Mouse (Mus musculus) neural tube, embryonic 11.5 days (tissue): ENCODE data around the gene Lamtor2. TPM values are rescaled to one million over a fixed set of nuclear protein-coding genes. Genes with fewer than 3 reads are reported as not detected.
A peak's percentile ranks its signal among the peaks of the same experiment; 100 is the strongest.

Source experiments
- ATAC-seq: fragments of 200-750 bp; cut with Nextera tagmentation; 2 replicates; pipeline ENCODE4 v1.8.0; 2017; ENCODE audit warnings: moderate number of reproducible peaks, mild to moderate bottlenecking, moderate TSS enrichment, moderate library complexity; ENCODE audit not compliant: insufficient read depth, low FRiP score, low TSS enrichment
- DNase-seq: peaks from one replicate; pipeline ENCODE4 v3.0.0-alpha.2; 2015; ENCODE audit warnings: low spot score
- H3K27ac ChIP-seq: fragments of 300-500 bp; sonication (generic); 2 replicates; pipeline ENCODE4 v1.5.1; 2014; ENCODE audit warnings: low read depth, mild to moderate bottlenecking, low read length
- H3K27me3 ChIP-seq: fragments of 300-500 bp; sonication (generic); 2 replicates; pipeline ENCODE4 v1.6.1; 2014; ENCODE audit warnings: mild to moderate bottlenecking, low read length, mixed read lengths; ENCODE audit not compliant: control insufficient read depth, insufficient read depth
- H3K36me3 ChIP-seq: fragments of 300-500 bp; sonication (generic); 2 replicates; pipeline ENCODE4 v1.6.1; 2014; ENCODE audit warnings: mild to moderate bottlenecking, low read length, moderate library complexity, mixed read lengths; ENCODE audit not compliant: control insufficient read depth, insufficient read depth
- H3K4me1 ChIP-seq: fragments of 300-500 bp; sonication (generic); 2 replicates; pipeline ENCODE4 v1.6.1; 2014; ENCODE audit warnings: low read length, mixed read lengths; ENCODE audit not compliant: control insufficient read depth, insufficient read depth
- H3K4me2 ChIP-seq: fragments of 300-500 bp; sonication (generic); 2 replicates; pipeline ENCODE4 v1.6.1; 2014; ENCODE audit warnings: low read depth, mild to moderate bottlenecking, moderate library complexity
- H3K4me3 ChIP-seq: fragments of 300-500 bp; sonication (generic); 2 replicates; pipeline ENCODE4 v1.5.1; 2014; ENCODE audit warnings: low read depth, low read length
- H3K9ac ChIP-seq: fragments of 300-500 bp; sonication (generic); 2 replicates; pipeline ENCODE4 v1.6.1; 2014; ENCODE audit warnings: mild to moderate bottlenecking, low read length
- H3K9me3 ChIP-seq: fragments of 300-500 bp; sonication (generic); 2 replicates; pipeline ENCODE4 v1.6.1; 2016; ENCODE audit warnings: low read length; ENCODE audit not compliant: control insufficient read depth
- WGBS: fragments of 180-500 bp; shearing (Covaris S2); extraction: QIAGEN DNeasy Blood & Tissue Kit; methylation state at CpG from one replicate; pipeline ENCODE4 v1.1.7; 2014; 5-methylcytosine and 5-hydroxymethylcytosine counted together
- polyA plus RNA-seq: library from polyadenylated mRNA; unstranded; fragments of >200 nt; fragmentation: Nextera tagmentation; extraction: Ambion mirVana; gene quantifications from 2 replicates; pipeline ENCODE4 v1.2.1, GENCODE M21; 2014

Gene Lamtor2
- polyA plus RNA-seq, 1 experiment from 2014 or later, result 98.4 TPM

DNA sequence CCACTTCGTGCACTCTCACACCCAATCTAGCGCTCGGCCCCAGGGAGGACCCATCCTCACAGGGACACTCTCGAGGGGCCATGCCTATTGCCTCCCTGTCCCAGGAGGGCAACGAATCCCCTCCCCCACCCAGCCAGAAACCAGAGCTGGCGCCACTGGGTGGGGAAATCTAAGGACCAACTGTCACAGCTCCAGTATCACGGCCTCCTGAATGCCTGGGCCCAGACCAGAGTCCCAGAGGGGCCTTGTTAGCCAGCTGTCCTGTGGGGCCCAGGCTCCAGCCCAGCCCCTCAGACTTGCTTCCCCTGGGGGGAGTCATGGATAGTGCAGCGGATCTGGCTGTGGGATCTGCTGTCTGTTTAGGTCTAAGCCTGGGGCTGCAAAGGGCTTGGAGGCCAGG is 25.3 kb downstream of the Lamtor2 start:
- Histone ChIP-seq H3K36me3 (peaks cover 2% of the 10 kb centered on the region; the same call in 1 of the 2 replicates), H3K4me3 (no peak overlapping the region), H3K4me2 (peak overlapping the region; percentile 19), H3K9ac (peak overlapping the region; percentile 0), H3K27ac (peak overlapping the region; percentile 3; the same call in 1 of the 2 replicates), H3K9me3 (no peaks in the 10 kb centered on the region), H3K27me3 (no peaks in the 10 kb centered on the region), H3K4me1 (peaks cover 21% of the 10 kb centered on the region)
- ATAC-seq (no peak), DNase-seq (no peak)
- WGBS, result 19% methylated on average over 8 of the region's 8 CpGs

DNA sequence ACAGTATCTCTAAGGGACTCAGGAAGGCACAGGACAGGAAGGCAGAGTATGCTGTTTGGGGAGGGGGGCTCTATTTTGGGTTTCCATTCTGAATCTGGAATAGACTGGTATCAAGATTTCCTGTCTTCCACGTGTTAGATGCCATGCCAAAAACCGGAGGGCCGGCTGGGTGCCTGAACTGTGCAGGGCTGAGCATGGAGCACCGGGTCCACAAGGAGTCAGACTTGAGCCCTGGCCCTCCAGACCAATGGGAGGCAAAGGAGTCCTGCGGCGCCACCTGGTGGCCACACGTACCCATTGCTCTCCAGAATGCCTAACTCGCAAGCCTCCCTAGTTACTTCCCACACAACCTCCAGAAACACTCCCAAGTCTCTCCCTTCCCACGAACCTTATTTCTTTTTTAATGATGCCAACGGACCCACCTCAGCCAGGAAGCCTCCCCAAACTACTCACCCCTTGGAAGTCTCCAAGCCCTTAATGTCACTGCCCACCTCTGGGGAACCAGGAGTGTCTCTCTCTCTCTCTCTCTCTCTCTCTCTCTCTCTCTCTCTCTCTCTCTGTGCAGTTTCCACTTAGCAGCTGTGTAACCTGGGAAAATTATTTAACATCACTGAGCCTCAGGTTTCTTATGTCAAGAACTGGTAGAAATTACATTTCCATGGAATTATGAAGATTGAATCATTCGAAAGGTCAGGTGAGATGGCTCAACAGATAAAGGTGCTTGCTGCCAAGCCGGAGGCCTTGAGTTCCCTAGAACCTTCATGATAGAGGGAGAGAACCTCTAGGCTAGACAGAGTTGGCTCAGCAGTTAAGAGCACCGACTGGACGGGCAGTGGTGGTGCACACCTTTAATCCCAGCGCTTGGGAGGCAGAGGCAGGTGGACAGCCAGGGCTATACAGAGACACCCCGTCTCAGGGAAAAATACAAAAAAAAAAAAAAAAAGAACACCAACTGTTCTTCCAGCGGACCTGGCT is 26.4 kb downstream of the Lamtor2 start:
- Histone ChIP-seq H3K9ac (no peak overlapping the region), H3K4me3 (no peak overlapping the region), H3K27me3 (no peaks in the 10 kb centered on the region), H3K9me3 (no peaks in the 10 kb centered on the region), H3K4me1 (peaks cover 21% of the 10 kb centered on the region), H3K36me3 (peaks cover 2% of the 10 kb centered on the region; the same call in 1 of the 2 replicates), H3K4me2 (peak overlapping the region; percentile 22; the same call in 1 of the 2 replicates), H3K27ac (no peak overlapping the region)
- WGBS, result 38% methylated on average over 17 of the region's 17 CpGs
- peak; percentile 74 for ATAC-seq
- DNase-seq, result peak; percentile 92

- no peak overlapping the region for H3K27ac ChIP-seq
- ATAC-seq (no peak), DNase-seq (no peak)
- H3K4me1 ChIP-seq, result peaks cover 19% of the 10 kb centered on the region
- no peak overlapping the region for H3K4me3 ChIP-seq
- H3K36me3 ChIP-seq, result peaks cover 2% of the 10 kb centered on the region; the same call in 1 of the 2 replicates
- no peak overlapping the region for H3K4me2 ChIP-seq
- no peaks in the 10 kb centered on the region for H3K27me3 ChIP-seq
- no peaks in the 10 kb centered on the region for H3K9me3 ChIP-seq
- 88% methylated on average over 5 of the region's 5 CpGs for WGBS
- H3K9ac ChIP-seq, result no peak overlapping the region
These were observed 27.9 kb downstream of the Lamtor2 start for GRCm38 (mm10) chr3:88525021-88525420.

- H3K27me3 ChIP-seq, result no peaks in the 10 kb centered on the region
- H3K4me3 ChIP-seq, result no peak overlapping the region
- no peak overlapping the region for H3K4me2 ChIP-seq
- peaks cover 2% of the 10 kb centered on the region; the same call in 1 of the 2 replicates for H3K36me3 ChIP-seq
- no peak overlapping the region for H3K9ac ChIP-seq
- no peak for DNase-seq
- WGBS, result 90% methylated on average over 8 of the region's 8 CpGs
- H3K9me3 ChIP-seq, result no peaks in the 10 kb centered on the region
- ATAC-seq, result no peak
- no peak overlapping the region for H3K27ac ChIP-seq
- peaks cover 11% of the 10 kb centered on the region for H3K4me1 ChIP-seq
These were observed 29.8 kb downstream of the Lamtor2 start for GRCm38 (mm10) chr3:88523027-88523426.

- Histone ChIP-seq H3K27ac (no peak overlapping the region), H3K4me1 (peaks cover 3% of the 10 kb centered on the region; the same call in 1 of the 2 replicates), H3K4me3 (no peak overlapping the region), H3K9ac (no peak overlapping the region), H3K27me3 (no peaks in the 10 kb centered on the region), H3K9me3 (no peaks in the 10 kb centered on the region), H3K36me3 (peaks cover 2% of the 10 kb centered on the region; the same call in 1 of the 2 replicates), H3K4me2 (no peak overlapping the region)
- whole genome bisulfite sequencing, result 34% methylated on average over 9 of the region's 9 CpGs
- DNase-seq (peak; percentile 80), ATAC-seq (no peak)
These were observed 31.0 kb downstream of the Lamtor2 start for GRCm38 (mm10) chr3:88521803-88522331.

DNA sequence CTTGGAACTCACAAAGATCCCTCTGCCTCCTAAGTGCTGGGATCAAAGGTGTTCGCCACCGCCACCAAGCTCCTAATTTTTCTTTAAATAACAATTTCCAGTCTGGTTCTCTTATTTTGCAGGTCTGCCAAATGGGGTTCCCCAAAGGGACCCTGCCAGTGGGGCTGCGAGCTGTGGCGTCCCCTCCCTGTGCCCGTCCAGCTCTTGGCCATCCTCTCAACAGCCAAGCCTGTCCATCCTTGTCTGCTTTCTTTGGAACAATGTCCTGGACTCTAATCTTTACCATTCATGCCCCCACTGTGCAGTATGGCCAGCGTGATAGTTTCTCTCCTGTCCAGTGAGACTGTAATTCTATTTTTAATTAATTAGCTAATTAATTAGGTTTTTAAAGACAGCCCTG is 31.7 kb downstream of the Lamtor2 start:
- Histone ChIP-seq H3K36me3 (peaks cover 2% of the 10 kb centered on the region; the same call in 1 of the 2 replicates), H3K9me3 (no peaks in the 10 kb centered on the region), H3K4me3 (no peak overlapping the region), H3K9ac (no peak overlapping the region), H3K27ac (no peak overlapping the region), H3K4me1 (no peaks in the 10 kb centered on the region), H3K27me3 (no peaks in the 10 kb centered on the region), H3K4me2 (no peak overlapping the region)
- ATAC-seq, result no peak
- WGBS, result 94% methylated on average over 6 of the region's 6 CpGs
- DNase-seq, result no peak

GRCm38 (mm10) chr3:88520078-88520477 is 32.8 kb downstream of the Lamtor2 start:
- Histone ChIP-seq H3K4me1 (no peaks in the 10 kb centered on the region), H3K4me3 (no peak overlapping the region), H3K9me3 (no peaks in the 10 kb centered on the region), H3K27me3 (no peaks in the 10 kb centered on the region), H3K27ac (no peak overlapping the region), H3K9ac (no peak overlapping the region), H3K36me3 (peaks cover 2% of the 10 kb centered on the region; the same call in 1 of the 2 replicates), H3K4me2 (no peak overlapping the region)
- DNase-seq (no peak), ATAC-seq (no peak)
- WGBS, result 73% methylated on average over 2 of the region's 2 CpGs

DNA sequence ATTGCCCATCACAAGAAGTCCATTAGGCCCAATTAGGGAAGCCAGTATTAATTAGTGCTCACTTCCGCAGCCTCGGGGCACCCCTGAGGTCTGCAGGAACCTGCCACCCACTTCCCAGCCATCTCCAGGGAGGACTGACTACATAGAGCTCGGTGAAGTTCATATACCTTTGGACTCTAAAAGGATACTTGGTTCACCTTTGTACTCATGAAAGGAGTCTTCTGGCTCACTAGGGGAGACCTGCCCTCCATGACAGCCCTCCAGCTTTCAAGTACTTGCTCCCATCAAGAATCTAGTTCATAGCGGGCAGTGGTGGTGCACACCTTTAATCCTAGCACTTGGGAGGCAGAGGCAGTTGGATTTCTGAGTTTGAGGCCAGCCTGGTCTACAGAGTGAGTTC is 34.5 kb downstream of the Lamtor2 start:
- ATAC-seq, result no peak
- Histone ChIP-seq H3K36me3 (peaks cover 2% of the 10 kb centered on the region; the same call in 1 of the 2 replicates), H3K4me2 (no peak overlapping the region), H3K9me3 (no peaks in the 10 kb centered on the region), H3K4me3 (no peak overlapping the region), H3K4me1 (no peaks in the 10 kb centered on the region), H3K27me3 (no peaks in the 10 kb centered on the region), H3K27ac (no peak overlapping the region), H3K9ac (no peak overlapping the region)
- no peak for DNase-seq
- 63% methylated on average over 4 of the region's 4 CpGs for WGBS
